Mouse (Mus musculus) liver, adult 2 months (tissue): ENCODE measurements around the gene Fmnl3.

ENCODE experiments used
- CTCF ChIP-seq: fragments of 200-500 bp; IDR thresholded peaks from 2 replicates; pipeline ENCODE4 v1.5.1; 2011; ENCODE audit warnings: low read depth, low read length, control low read depth
- POLR2A ChIP-seq: fragments of 200-500 bp; IDR thresholded peaks from 2 replicates; pipeline ENCODE4 v1.6.1; 2011; ENCODE audit warnings: low read length, control low read depth; ENCODE audit not compliant: insufficient read depth; ENCODE audit errors: extremely low read depth

GRCm38 (mm10) chr15:99290586-99290985 lies 79.7 kb downstream of the Fmnl3 start:
- TF ChIP-seq CTCF (no peak), POLR2A (no peak)
